Mouse (Mus musculus): ENCODE measurements at regions not wholly inside any gene's neighbourhood (a gene's known extent, or its start where the extent isn't known, plus 50 kb on each side); places are given as distances from the start of the nearest gene placed in this dataset.

DNA sequence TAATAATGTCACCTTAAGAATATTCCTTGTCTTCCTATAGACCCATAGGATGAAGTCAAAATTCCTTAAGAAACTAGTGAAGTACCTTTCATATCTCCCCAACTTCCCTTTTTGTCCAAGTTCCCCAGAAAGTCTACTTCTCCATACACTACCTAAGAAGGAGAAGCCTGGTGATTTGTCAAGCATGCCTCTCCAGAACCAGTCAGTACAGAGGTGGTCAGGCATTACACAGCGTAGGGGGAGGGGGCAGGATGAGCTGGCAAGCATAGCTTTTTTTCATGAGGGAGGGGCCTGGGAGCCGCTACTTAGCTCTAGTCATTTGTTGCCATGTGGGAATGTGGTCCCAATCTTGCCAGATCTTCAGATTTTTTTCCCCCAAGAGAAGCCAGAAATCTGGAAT lies 54.0 kb upstream of the Satb2 start:
- no peak for DNase-seq (ENCODE audit: low spot score in 2 of 2)

- DNase-seq (ENCODE audit: low spot score in 2 of 2), result no peak
Measured at GRCm38 (mm10) chr1:57033244-57033643, 54.8 kb upstream of the Satb2 start.

DNA sequence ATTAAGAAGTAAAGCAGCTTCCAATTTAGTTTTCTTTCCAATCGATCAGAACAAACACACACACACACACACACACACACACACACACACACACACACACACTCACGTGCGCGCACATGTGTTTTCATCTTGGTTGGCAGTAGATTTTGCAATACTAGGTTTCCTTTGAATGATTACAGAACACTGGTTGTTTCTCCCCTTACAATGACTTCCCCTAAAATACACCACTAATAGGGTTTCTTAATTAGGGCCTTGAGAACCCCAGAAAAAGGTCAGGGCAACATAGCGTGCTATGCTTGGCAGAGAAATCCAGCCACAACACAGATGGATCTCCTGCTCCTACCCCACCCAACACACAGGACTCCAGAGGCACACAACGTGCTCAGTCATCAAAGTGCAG lies 56.0 kb upstream of the Satb2 start:
- no peak for DNase-seq (ENCODE audit: low spot score in 2 of 2)

DNA sequence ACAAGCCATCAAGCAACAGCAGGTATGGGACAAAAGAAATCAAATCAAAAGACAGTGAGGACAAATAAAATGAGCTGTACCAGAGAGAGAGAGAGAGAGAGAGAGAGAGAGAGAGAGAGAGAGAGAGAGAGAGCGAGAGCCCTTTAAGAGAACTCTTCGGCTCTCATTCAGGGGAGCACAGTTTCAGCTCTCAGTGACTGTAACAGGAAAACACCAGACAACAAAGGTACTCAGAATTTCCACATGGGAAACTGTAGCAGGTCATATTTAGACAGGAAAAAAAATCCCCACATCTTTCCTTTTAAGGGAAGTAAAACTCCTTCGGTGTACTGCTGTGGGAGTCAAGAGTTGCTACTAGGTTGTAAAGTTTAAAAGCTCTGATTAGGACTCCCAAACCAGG lies 57.9 kb upstream of the Satb2 start:
- no peak for DNase-seq (ENCODE audit: low spot score in 2 of 2)

- no peak for DNase-seq (ENCODE audit: low spot score in 2 of 2)
Measured at GRCm38 (mm10) chr1:57040201-57040600, 61.8 kb upstream of the Satb2 start.

DNA sequence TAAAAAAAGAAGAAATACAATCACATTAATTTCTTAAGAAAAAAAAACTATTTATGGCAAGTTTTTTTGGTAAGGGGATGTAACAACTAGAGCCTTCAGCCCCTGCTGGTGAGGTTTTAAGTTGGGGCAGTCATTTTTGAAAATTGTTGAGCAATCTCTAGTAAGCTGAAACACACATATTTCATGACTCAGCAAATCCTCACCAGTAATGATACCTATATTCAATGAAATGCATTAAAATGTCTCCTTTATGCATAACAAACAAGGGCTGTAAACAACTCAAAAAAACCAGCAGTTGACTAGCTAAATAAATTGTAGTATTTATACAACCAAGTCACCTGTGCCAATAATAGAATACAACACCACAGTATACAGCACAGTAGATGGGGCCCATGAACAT lies 63.1 kb upstream of the Satb2 start:
- DNase-seq (ENCODE audit: low spot score in 2 of 2), result no peak

DNA sequence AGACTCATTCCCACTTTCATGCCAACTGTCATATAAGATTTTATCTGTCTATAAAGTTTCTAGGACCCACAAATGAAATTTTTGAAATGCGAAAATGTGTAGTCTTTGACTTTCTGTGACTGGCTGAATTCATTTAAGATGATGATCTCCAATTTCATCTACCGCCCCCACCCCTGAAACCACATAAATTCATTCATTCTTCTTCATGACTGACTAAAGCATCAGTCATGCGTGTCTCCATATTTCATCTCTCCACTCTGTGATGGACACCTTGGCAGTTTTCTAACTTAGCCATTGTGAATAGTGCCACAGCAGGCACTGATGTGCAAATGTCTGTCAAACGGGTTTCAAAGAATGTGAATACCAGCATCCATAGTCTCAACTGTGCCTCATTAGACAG lies 75.4 kb upstream of the Satb2 start:
- DNase-seq (ENCODE audit: low spot score in 2 of 2), result no peak

DNA sequence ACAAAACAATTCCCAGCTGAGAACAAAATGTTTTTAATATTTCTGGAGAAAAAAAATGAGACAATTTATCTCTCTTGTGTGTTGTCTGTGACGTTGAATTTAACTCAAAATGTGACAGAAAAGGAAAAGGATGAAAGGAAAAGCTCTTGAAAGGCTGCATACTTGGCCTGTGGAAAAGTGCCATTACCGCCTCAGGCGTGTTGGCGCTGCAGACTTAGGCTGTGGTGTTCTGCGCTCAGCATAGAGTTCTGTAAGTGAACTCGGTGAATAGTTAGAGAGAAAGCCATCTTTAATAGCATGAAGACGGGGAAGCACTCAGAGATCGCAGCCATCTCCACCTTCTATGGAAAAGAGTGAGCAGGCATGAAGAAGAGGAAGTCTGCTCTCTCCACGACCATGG lies 77.5 kb upstream of the Satb2 start:
- DNase-seq (ENCODE audit: low spot score in 2 of 2), result no peak

DNA sequence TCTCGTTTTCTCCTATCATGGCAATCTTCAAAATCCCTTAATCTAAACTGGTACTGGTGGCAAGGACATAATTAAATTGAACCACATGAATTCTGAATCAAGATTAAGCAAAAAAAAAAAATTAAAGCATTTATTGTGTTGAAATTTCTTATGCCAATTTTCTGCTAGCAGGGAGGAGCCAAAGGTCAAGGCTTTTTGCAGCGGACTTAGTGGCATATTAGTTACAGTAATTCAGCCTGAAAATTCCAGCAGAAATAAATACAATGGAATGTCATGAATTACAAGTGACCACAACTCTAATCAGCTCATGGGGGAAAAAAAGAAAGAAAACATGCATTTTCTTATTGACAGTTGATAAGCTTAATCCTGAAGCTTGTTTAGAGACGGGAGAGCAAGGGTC lies 80.8 kb upstream of the Satb2 start:
- DNase-seq (ENCODE audit: low spot score in 2 of 2), result no peak

GRCm38 (mm10) chr1:57075221-57075620 lies 96.8 kb upstream of the Satb2 start:
- no peak for DNase-seq (ENCODE audit: low spot score in 2 of 2)

GRCm38 (mm10) chr1:57076696-57077095 lies 98.2 kb upstream of the Satb2 start:
- no peak for DNase-seq (ENCODE audit: low spot score in 2 of 2)

- DNase-seq (ENCODE audit: low spot score in 2 of 2), result no peak
Measured at GRCm38 (mm10) chr1:57080306-57080705, 101.9 kb upstream of the Satb2 start.

- DNase-seq (ENCODE audit: low spot score in 2 of 2), result no peak
Measured at GRCm38 (mm10) chr1:57083134-57083533, 104.7 kb upstream of the Satb2 start.

GRCm38 (mm10) chr1:57083540-57084083 lies 105.2 kb upstream of the Satb2 start:
- no peak for DNase-seq (ENCODE audit: low spot score in 2 of 2)

DNA sequence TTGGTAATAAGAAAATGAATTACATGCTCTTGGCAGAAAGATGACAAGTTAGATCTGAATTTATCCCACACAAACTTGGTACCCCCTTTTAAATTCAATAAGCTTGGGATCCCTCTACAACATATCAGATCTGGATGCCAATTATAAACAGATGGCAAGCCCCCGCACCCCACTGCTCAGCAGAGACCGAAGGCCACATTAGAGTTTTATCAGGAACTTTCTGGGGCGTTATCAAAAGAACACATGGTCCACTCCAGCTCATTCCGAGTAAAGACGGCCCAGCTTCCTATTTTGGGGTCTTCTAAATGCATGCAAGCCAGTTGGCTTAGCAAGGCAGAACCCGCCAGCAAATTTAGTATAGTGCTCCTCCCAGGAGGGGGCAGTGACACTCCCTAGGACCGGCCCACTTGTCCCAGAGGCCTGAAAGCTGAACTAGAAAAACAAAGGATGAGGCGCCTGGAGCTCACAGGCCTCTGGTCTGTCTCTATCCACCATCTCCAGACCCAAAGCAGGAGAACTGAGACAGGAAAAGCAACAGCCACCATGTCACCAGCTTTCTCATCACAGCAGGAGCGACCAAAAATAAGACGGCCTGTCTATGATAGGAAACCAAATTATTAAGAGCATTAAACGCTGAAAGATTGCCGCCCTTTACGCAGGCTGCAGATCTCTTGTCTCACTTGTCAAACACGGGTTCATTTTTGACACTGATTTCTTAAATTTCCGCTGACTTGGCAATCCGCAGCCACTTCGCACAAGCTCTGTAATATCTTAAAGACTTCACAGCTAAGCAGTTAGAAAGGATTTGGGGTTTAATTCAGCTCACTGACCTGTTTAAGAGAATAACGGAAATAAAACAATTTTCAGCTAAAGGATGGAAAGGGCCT lies 117.2 kb upstream of the Satb2 start:
- DNase-seq (ENCODE audit: low spot score in 2 of 2), result no peak

GRCm38 (mm10) chr1:57096248-57096600 lies 117.8 kb upstream of the Satb2 start:
- DNase-seq (ENCODE audit: low spot score in 2 of 2), result no peak

GRCm38 (mm10) chr1:57096740-57097139 lies 118.3 kb upstream of the Satb2 start:
- no peak for DNase-seq (ENCODE audit: low spot score in 2 of 2)

- no peak for DNase-seq (ENCODE audit: low spot score in 2 of 2)
Measured at GRCm38 (mm10) chr1:57100614-57101013, 122.2 kb upstream of the Satb2 start.

DNA sequence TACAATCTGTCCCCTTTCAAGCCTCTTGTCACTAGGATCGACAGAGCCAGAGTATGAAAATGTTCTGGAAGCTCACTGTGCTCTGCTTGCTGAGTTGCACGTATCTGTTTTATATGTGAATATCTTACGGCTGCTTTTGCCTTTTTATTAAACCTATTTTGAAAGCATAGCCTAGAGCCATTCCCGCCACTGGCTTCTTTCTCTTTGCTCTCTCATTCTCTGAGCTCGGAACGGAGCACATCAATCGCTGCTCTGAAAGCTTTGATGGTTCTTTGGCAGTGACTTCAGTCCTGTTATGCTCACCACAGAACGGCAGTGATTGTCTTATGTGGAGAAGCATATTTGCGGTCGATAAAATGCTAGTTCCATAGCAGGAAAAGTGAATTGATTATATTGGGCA lies 128.9 kb upstream of the Satb2 start:
- no peak for DNase-seq (ENCODE audit: low spot score in 2 of 2)

DNA sequence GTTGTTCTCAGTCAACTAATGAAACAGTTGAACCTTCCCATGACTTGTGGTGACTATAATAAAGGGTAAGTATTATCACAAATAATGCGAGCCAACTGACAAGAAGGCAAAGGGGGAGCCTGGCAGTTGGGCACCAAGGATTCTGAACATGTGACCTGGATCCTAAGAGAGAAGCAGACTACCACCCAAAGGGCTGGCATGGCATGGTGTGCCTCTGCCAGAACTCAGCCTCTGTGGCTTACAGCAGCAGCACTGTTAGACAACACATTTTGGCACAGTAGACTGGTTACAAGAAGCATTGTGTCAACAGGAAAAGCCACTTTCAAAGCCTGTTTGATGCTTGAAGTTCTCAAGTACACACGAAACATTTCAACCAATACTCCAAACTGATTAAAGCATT lies 142.2 kb upstream of the Satb2 start:
- DNase-seq (ENCODE audit: low spot score in 2 of 2), result no peak

DNA sequence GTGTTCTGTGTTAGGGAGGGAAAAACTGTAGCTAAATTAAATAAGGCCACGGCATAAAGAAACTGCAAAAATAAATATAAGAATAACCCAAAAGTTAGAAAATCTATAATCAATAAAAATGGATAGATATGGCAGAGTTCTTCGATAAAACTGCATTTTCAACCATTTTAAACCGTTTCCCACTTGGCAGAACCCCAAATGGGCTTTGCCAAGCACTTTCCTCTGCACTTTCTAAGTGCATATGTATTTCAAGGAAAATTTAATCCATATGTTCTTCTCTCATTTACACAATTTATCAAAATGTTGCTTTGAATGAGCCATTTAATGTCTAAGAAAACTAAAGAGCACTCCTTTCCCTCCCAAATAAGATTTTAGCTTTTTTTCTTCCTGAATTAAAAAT lies 165.7 kb upstream of the Satb2 start:
- no peak for DNase-seq (ENCODE audit: low spot score in 2 of 2)

DNA sequence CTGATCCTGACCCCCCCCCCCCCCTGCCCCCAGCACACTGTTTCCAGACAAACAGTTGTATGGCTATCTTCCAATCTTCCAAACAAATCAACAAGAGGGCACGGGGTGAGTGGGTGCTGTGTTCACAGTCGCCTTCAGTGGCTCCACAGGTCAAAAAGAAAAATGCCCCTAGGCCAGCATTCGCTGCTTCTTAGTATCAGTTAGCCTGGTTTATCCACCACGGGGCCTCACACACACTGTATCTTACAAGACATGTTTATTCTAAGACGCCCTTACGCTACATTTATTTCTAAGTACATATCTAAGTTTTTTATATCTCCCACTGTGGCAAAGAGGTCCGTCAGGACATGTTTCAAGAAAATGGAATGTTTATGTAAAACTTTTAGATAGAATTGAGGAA lies 177.4 kb upstream of the Satb2 start:
- no peak for DNase-seq (ENCODE audit: low spot score in 2 of 2)

DNA sequence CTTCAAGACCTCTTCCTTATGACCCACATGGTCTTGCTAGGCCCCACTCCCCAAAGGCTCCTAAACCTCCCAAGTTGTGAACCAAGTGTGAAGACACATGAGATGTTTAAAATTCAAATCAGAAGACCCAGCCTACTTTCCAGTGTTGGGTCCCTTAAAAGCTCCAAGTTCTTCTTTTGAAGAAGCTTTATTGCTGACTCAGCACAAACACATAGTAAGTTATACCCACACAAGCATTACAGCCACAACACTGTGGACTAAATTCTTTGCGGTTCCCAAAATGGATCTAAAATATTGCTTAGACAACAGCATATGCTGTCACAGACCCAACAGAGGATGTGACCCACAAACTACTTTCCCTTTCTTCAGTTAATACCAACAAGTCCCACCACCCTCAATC lies 186.0 kb upstream of the Satb2 start:
- DNase-seq (ENCODE audit: low spot score in 2 of 2), result no peak

All from adrenal gland, adult 18-20 months (tissue).